Mouse (Mus musculus): ENCODE measurements around the gene Scn2b. TPM values are rescaled to one million over a fixed set of nuclear protein-coding genes. Genes with fewer than 3 reads are reported as not detected.

The Scn2b gene
- polyA plus RNA-seq (2012; rRNA removed) = 0.38 and 0.39 TPM in 2 replicates

DNA sequence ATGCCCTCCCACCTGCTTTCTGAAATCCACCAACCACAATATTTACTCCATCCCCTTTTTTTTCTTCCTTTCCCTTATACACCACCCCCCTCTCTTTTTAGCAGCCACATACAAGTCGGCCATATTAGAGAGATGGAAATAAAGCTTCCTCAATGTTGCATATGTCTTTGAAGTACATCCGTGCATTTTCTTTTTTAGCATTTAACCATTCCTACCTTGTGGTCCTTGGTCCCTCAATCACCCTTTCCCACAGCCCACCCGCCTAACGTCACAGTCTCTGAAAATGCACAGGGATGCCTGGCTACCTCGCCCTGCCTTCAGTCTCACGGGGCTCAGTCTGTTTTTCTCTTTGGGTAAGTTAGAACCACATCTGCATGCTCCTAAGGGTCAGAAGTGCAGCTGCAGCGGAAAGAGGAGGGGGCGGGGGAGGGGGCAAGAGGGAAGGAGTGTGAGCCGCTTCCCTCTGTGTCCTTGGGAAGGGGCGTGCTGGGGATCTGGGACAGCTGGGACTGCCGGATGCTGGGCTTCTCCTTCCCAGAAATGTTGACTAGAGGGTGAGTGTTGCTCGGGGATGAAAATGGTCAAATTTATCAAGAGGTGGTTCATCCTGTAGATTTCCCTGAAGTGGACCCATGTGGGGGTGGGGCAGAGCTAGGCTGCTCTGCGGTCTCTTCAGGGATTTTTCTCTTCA is at the start of gene Scn2b:
Gene Scn2b, plus strand, starts transcription at position 42 of the 691 bp plus-strand sequence.
- no peak within 1 kb of the TSS for H3K4me3 ChIP-seq (replicated peaks; ENCODE audit: extremely low read depth, low read depth, low read length)
- 7% methylated on average over 13 of the region's 13 CpGs for WGBS
- H3K4me1 ChIP-seq (ENCODE audit: control insufficient read depth, insufficient read depth, low read length) = no peaks in the 10 kb centered on the region
- no peak for DNase-seq
- TF ChIP-seq CTCF (IDR thresholded peaks at IDR 0.05; ENCODE audit: insufficient read depth, low read length) = no peak
- no peak for TF ChIP-seq POLR2A (IDR thresholded peaks at IDR 0.05; ENCODE audit: borderline replicate concordance, extremely low read depth, low read depth, low read length)

DNA sequence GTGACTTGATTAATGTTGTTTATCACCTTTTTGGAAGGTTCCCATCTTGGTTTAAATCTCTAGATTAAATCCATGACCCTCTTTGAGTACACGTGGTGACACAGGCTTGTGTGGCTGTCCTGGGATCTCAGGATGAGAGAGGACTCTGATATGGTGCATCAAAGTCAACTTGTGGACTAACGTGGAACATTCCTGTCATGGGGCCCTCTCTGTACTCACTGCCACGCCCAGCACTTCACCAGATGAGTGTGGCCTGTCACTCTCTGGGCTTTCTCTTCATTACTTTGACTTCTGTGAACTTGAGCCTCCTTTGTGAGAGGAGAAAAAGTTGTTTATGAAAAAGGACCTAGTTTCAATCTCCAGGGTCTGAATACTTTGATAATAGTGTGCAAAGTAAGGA is 45.8 kb upstream of the Scn2b start:
- Histone ChIP-seq H3K4me3 (replicated peaks; ENCODE audit: extremely low read depth, low read depth, low read length) (no peak overlapping the region), H3K4me1 (ENCODE audit: control insufficient read depth, insufficient read depth, low read length) (no peaks in the 10 kb centered on the region)
- 51% methylated on average over 3 of the region's 3 CpGs for WGBS
- no peak for DNase-seq
- TF ChIP-seq CTCF (IDR thresholded peaks at IDR 0.05; ENCODE audit: insufficient read depth, low read length) (no peak), POLR2A (IDR thresholded peaks at IDR 0.05; ENCODE audit: borderline replicate concordance, extremely low read depth, low read depth, low read length) (no peak)

DNA sequence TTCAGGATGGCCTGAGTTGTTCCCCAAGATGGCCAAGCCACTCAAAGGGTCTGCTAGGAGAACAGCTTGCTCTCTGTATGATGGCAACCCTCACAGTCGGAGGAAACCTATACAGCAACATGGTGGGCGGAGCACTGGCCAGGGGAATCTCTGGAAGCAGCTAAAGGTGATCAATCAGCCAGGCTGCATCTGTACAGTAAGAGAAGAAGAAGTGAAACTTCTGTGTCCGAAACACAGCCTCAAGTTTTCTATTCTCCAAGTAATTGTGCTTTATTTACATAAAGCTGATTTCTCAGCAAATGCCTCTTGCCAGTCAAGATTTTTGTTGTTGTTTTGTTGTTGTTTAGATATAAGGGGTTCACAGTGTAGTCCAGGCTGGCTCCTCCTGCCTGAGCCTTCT is 39.7 kb upstream of the Scn2b start:
- no peak overlapping the region for H3K4me3 ChIP-seq (replicated peaks; ENCODE audit: extremely low read depth, low read depth, low read length)
- DNase-seq = no peak
- no peaks in the 10 kb centered on the region for H3K4me1 ChIP-seq (ENCODE audit: control insufficient read depth, insufficient read depth, low read length)
- 54% methylated on average over 3 of the region's 3 CpGs for WGBS
- TF ChIP-seq POLR2A (IDR thresholded peaks at IDR 0.05; ENCODE audit: borderline replicate concordance, extremely low read depth, low read depth, low read length) = no peak
- TF ChIP-seq CTCF (IDR thresholded peaks at IDR 0.05; ENCODE audit: insufficient read depth, low read length) = no peak

DNA sequence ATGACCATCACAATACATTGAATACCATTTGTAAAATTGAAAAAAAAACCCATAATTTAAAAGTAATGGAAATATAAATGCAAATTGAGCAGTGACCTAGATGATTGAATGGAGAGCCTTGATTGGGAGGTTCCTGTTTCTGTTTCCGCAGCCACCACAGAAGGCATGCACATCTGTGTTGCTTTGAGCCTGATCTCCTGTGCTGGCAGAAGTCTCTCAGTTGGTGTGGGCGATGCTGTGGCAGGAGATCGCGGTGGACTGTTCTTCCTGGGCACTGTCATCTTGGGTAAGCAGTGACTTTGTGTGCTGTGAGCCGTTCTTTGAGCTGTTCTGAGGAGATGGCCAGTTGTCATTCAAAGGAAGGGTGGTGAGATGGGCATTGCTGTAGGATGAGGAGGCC is 38.6 kb upstream of the Scn2b start, which contains the start of gene Jaml:
Gene Jaml, plus strand, starts transcription at position 173 of the 400 bp plus-strand sequence.
- Histone ChIP-seq H3K4me3 (replicated peaks; ENCODE audit: extremely low read depth, low read depth, low read length) (no peak within 1 kb of the TSS), H3K4me1 (ENCODE audit: control insufficient read depth, insufficient read depth, low read length) (no peaks in the 10 kb centered on the region)
- 70% methylated on average over 5 of the region's 5 CpGs for WGBS
- DNase-seq = no peak
- peak; percentile 32; the same call in 1 of the 2 replicates for TF ChIP-seq POLR2A (IDR thresholded peaks at IDR 0.05; ENCODE audit: borderline replicate concordance, extremely low read depth, low read depth, low read length)
- TF ChIP-seq CTCF (IDR thresholded peaks at IDR 0.05; ENCODE audit: insufficient read depth, low read length) = no peak

DNA sequence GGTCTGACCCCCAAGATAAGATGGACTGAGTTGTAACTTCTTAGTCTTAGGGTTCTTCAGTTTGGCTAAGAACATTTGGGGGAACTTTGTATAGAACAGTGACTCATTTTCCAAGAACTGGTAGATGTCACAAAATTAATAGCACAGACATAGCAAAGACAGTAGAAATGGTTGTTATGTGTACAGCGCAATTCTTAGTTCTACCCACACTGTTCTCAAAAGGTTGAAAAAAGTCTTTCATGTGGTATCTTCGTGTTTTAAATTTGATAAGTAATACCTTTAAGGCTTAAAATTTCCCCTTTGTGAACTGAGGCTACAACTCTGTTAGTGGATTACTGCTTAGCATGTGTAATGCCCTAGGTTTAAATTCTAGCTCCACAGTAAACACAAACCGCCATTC is 34.5 kb upstream of the Scn2b start:
- DNase-seq = no peak
- no peak for TF ChIP-seq POLR2A (IDR thresholded peaks at IDR 0.05; ENCODE audit: borderline replicate concordance, extremely low read depth, low read depth, low read length)
- no peak for TF ChIP-seq CTCF (IDR thresholded peaks at IDR 0.05; ENCODE audit: insufficient read depth, low read length)
- H3K4me3 ChIP-seq (replicated peaks; ENCODE audit: extremely low read depth, low read depth, low read length) = no peak overlapping the region
- no peaks in the 10 kb centered on the region for H3K4me1 ChIP-seq (ENCODE audit: control insufficient read depth, insufficient read depth, low read length)
- WGBS = 82% methylated on average over 3 of the region's 3 CpGs

DNA sequence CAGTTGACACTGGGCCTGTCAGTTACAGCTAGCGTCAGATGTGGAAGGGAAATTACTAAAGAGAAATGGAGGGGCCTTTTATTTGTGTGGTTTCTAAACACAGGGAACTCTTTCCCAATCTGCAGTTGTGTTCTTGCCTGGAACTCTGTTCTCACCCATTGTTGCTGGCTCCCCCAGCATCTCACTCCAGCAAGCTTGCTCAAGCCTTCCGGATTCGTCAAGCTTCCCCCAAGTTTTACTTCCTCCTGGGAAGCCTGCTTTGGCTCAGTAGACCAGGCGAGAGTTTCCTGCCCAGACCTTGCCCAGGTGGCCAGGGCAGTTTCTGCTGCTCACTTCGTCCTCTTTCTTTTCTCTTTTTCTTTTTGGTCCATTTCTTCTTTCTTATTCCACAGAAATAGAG is 33.0 kb upstream of the Scn2b start:
- TF ChIP-seq POLR2A (IDR thresholded peaks at IDR 0.05; ENCODE audit: borderline replicate concordance, extremely low read depth, low read depth, low read length) (no peak), CTCF (IDR thresholded peaks at IDR 0.05; ENCODE audit: insufficient read depth, low read length) (no peak)
- no peak for DNase-seq
- no peak overlapping the region for H3K4me3 ChIP-seq (replicated peaks; ENCODE audit: extremely low read depth, low read depth, low read length)
- H3K4me1 ChIP-seq (ENCODE audit: control insufficient read depth, insufficient read depth, low read length) = no peaks in the 10 kb centered on the region
- 51% methylated on average over 5 of the region's 5 CpGs for WGBS

DNA sequence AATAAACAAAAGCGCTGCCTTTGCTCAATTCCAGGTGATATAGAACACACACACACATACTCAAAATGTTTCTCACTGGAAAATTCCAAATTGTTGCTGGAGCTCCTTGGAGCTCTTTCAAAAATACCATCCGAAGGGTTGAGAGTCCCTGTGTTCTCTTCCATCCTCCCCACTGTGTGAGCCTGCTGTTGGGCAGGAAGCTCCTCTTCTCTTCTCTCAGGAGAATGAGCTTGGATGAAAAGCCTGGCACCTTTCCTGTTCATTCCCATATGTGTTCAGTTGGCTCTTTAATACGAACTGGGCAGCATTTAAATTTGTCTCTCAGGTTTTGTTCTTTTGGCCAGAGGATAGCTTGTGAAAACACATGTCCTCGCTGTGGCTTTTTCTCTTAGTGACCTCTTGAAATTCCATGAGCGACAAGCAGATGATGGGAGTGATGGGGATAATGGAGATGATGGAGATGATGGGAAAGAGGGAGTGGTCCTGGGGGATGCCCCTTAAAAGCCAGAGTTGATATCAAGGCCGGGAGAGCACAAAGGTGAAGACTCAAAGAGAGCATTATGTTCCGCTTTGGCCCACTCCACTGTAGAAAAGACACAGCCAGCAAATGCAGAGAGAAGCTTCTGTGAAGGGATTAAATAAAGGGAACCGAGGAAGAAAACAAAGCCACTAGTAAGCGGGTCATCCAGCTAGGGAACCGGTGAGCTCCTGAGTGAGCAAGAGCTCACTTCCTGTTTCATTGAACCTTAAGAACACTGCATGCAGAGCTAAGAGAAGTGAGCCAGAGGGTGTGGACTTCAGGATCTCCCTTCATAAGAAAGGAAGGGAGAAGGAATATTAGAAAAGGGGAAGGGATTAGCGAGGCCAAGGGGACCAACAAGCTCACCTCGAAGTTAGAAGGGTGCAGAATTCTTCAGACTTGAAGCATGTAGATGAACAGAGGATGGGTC is 31.6 kb upstream of the Scn2b start:
- DNase-seq = no peak
- no peaks in the 10 kb centered on the region for H3K4me1 ChIP-seq (ENCODE audit: control insufficient read depth, insufficient read depth, low read length)
- H3K4me3 ChIP-seq (replicated peaks; ENCODE audit: extremely low read depth, low read depth, low read length) = no peak overlapping the region
- WGBS = 66% methylated on average over 12 of the region's 12 CpGs
- no peak for TF ChIP-seq POLR2A (IDR thresholded peaks at IDR 0.05; ENCODE audit: borderline replicate concordance, extremely low read depth, low read depth, low read length)
- TF ChIP-seq CTCF (IDR thresholded peaks at IDR 0.05; ENCODE audit: insufficient read depth, low read length) = no peak

DNA sequence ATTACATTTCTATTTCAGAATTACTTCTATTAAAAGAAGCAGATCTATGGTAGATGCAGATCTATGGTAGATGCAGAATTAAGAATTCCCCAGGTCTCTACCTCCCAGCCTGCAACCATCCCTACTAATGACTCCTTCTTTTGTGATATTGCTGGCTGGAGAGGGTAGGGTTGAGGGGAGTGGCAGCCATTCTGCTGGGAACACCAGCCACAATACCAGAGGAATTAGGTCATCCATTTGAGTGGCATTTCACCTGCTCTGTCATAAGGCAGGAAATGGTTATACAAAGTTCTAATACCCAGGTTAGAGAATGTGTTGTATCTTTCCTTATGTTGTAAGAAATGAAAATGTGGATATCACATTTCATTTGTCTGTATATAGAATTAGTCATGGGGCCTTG is 29.5 kb upstream of the Scn2b start:
- Histone ChIP-seq H3K4me3 (replicated peaks; ENCODE audit: extremely low read depth, low read depth, low read length) (no peak overlapping the region), H3K4me1 (ENCODE audit: control insufficient read depth, insufficient read depth, low read length) (peaks cover 3% of the 10 kb centered on the region; the same call in 1 of the 2 replicates)
- TF ChIP-seq CTCF (IDR thresholded peaks at IDR 0.05; ENCODE audit: insufficient read depth, low read length) (no peak), POLR2A (IDR thresholded peaks at IDR 0.05; ENCODE audit: borderline replicate concordance, extremely low read depth, low read depth, low read length) (no peak)
- DNase-seq = no peak

DNA sequence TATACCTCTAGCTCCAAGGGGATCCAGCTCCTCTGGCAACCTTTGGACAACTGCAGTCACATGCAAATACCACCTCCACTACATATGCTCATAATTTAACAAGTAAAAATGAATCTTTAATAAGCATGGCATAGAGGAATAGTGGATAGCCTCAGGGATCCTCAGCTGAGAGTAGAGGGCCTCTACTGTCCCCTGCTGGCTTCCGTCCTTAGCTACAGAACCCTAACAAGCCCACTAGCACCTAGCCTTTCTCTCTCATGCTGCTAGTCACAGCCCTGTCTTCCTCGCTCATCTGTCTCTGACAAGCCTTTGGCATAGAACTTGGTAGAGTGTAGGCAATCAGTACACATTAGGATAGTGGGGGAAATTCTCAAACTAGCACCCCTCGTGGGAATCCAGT is 26.8 kb upstream of the Scn2b start:
- no peak for DNase-seq
- Histone ChIP-seq H3K4me3 (replicated peaks; ENCODE audit: extremely low read depth, low read depth, low read length) (no peak overlapping the region), H3K4me1 (ENCODE audit: control insufficient read depth, insufficient read depth, low read length) (peaks cover 3% of the 10 kb centered on the region)
- 69% methylated on average over 3 of the region's 3 CpGs for WGBS
- no peak for TF ChIP-seq POLR2A (IDR thresholded peaks at IDR 0.05; ENCODE audit: borderline replicate concordance, extremely low read depth, low read depth, low read length)
- no peak for TF ChIP-seq CTCF (IDR thresholded peaks at IDR 0.05; ENCODE audit: insufficient read depth, low read length)

Measured in lung, adult 2 months (tissue).